Mouse (Mus musculus): Measurements from ENCODE around the gene Card6.

The Card6 gene

GRCm38 (mm10) chr15:5081235-5081634 is 27.1 kb downstream of the Card6 start:
- no peak for DNase-seq

- peak; percentile 55 to 58 for DNase-seq
Observed at GRCm38 (mm10) chr15:5068801-5069518, 39.4 kb downstream of the Card6 start.

GRCm38 (mm10) chr15:5063635-5064034 is 44.7 kb downstream of the Card6 start, which contains the start of gene C7:
Gene C7, minus strand, starts transcription at chr15:5063740.
- no peak for DNase-seq

All from cerebellum, adult 18-20 months (tissue).